Mouse (Mus musculus): ENCODE data around the gene Nsrp1.

DNA sequence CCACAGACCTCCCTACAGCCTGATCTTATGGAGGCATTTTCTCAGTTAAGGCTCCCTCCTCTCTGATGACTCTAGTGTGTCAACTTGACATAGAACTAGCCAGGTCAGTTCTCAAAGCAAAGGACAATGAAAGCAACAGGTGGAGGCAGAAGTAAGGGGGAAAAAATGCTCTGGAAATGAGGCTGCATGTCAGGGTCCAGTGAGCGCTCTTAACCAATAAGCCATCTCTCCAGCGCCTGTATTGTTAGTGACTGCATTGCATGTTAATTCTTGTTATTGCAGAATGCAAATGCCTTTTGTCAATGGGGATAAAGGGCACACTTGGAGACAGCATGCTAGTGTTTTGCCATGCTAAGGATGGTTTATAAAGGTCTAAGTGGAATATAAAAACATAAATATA lies 35.4 kb downstream of the Nsrp1 start:
- no peak for TF ChIP-seq GATA1 (IDR thresholded peaks at IDR 0.05; ENCODE audit: borderline replicate concordance, low read length)
- TF ChIP-seq FLI1 (IDR thresholded peaks at IDR 0.05; ENCODE audit: low read length): no peak
